Mouse (Mus musculus): ENCODE data around the gene Map3k14. TPM values are rescaled to one million over a fixed set of nuclear protein-coding genes. Genes with fewer than 3 reads are reported as not detected.

Map3k14 gene
- polyA plus RNA-seq, 1 experiment from 2014 or later = 4.7 TPM

GRCm38 (mm10) chr11:103285276-103285675 is 18.0 kb upstream of the Map3k14 start:
- Histone ChIP-seq H3K4me1 (ENCODE audit: control insufficient read depth, insufficient read depth, low read depth, low read length) (no peaks in the 10 kb centered on the region), H3K9me3 (ENCODE audit: control insufficient read depth, low read length) (no peaks in the 10 kb centered on the region), H3K27me3 (replicated peaks; ENCODE audit: control insufficient read depth, insufficient read depth, low read length) (no peaks in the 10 kb centered on the region), H3K4me2 (ENCODE audit: low read length) (no peak overlapping the region), H3K27ac (ENCODE audit: low read depth, low read length) (no peak overlapping the region), H3K4me3 (ENCODE audit: low read length) (no peak overlapping the region), H3K36me3 (ENCODE audit: control insufficient read depth, insufficient read depth, low read length) (no peaks in the 10 kb centered on the region), H3K9ac (ENCODE audit: low read depth, low read length) (no peak overlapping the region)
- ATAC-seq = no peak
- 81% methylated on average over 10 of the region's 10 CpGs for WGBS

GRCm38 (mm10) chr11:103281784-103282183 is 14.5 kb upstream of the Map3k14 start:
- ATAC-seq = no peak
- Histone ChIP-seq H3K27ac (ENCODE audit: low read depth, low read length) (no peak overlapping the region), H3K9ac (ENCODE audit: low read depth, low read length) (no peak overlapping the region), H3K36me3 (ENCODE audit: control insufficient read depth, insufficient read depth, low read length) (no peaks in the 10 kb centered on the region), H3K4me3 (ENCODE audit: low read length) (no peak overlapping the region), H3K9me3 (ENCODE audit: control insufficient read depth, low read length) (no peaks in the 10 kb centered on the region), H3K27me3 (replicated peaks; ENCODE audit: control insufficient read depth, insufficient read depth, low read length) (no peaks in the 10 kb centered on the region), H3K4me1 (ENCODE audit: control insufficient read depth, insufficient read depth, low read depth, low read length) (no peaks in the 10 kb centered on the region), H3K4me2 (ENCODE audit: low read length) (no peak overlapping the region)
- 75% methylated on average over 7 of the region's 7 CpGs for WGBS

GRCm38 (mm10) chr11:103276450-103276849 is 9.2 kb upstream of the Map3k14 start:
- WGBS = 79% methylated on average over 8 of the region's 8 CpGs
- no peak overlapping the region for H3K4me3 ChIP-seq (ENCODE audit: low read length)
- no peaks in the 10 kb centered on the region for H3K9me3 ChIP-seq (ENCODE audit: control insufficient read depth, low read length)
- no peaks in the 10 kb centered on the region for H3K4me1 ChIP-seq (ENCODE audit: control insufficient read depth, insufficient read depth, low read depth, low read length)
- H3K27me3 ChIP-seq (replicated peaks; ENCODE audit: control insufficient read depth, insufficient read depth, low read length) = no peaks in the 10 kb centered on the region
- no peaks in the 10 kb centered on the region for H3K36me3 ChIP-seq (ENCODE audit: control insufficient read depth, insufficient read depth, low read length)
- no peak overlapping the region for H3K4me2 ChIP-seq (ENCODE audit: low read length)
- no peak overlapping the region for H3K9ac ChIP-seq (ENCODE audit: low read depth, low read length)
- H3K27ac ChIP-seq (ENCODE audit: low read depth, low read length) = no peak overlapping the region
- ATAC-seq = no peak

- Histone ChIP-seq H3K4me3 (ENCODE audit: low read length) (no peak overlapping the region), H3K36me3 (ENCODE audit: control insufficient read depth, insufficient read depth, low read length) (no peaks in the 10 kb centered on the region), H3K27ac (ENCODE audit: low read depth, low read length) (no peak overlapping the region), H3K9ac (ENCODE audit: low read depth, low read length) (no peak overlapping the region), H3K27me3 (replicated peaks; ENCODE audit: control insufficient read depth, insufficient read depth, low read length) (no peaks in the 10 kb centered on the region), H3K4me2 (ENCODE audit: low read length) (no peak overlapping the region), H3K9me3 (ENCODE audit: control insufficient read depth, low read length) (no peaks in the 10 kb centered on the region), H3K4me1 (ENCODE audit: control insufficient read depth, insufficient read depth, low read depth, low read length) (peaks cover 6% of the 10 kb centered on the region)
- ATAC-seq = no peak
- WGBS = 84% methylated on average over 3 of the region's 3 CpGs
These were observed 5.6 kb upstream of the Map3k14 start for GRCm38 (mm10) chr11:103272888-103273287.

- Histone ChIP-seq H3K4me2 (ENCODE audit: low read length) (no peak overlapping the region), H3K4me1 (ENCODE audit: control insufficient read depth, insufficient read depth, low read depth, low read length) (peaks cover 8% of the 10 kb centered on the region), H3K36me3 (ENCODE audit: control insufficient read depth, insufficient read depth, low read length) (no peaks in the 10 kb centered on the region), H3K9me3 (ENCODE audit: control insufficient read depth, low read length) (no peaks in the 10 kb centered on the region), H3K27ac (ENCODE audit: low read depth, low read length) (no peak overlapping the region), H3K9ac (ENCODE audit: low read depth, low read length) (no peak overlapping the region), H3K4me3 (ENCODE audit: low read length) (no peak overlapping the region), H3K27me3 (replicated peaks; ENCODE audit: control insufficient read depth, insufficient read depth, low read length) (no peaks in the 10 kb centered on the region)
- no peak for ATAC-seq
- WGBS = 73% methylated on average over 6 of the region's 6 CpGs
These were observed 4.7 kb upstream of the Map3k14 start for GRCm38 (mm10) chr11:103271979-103272378.

DNA sequence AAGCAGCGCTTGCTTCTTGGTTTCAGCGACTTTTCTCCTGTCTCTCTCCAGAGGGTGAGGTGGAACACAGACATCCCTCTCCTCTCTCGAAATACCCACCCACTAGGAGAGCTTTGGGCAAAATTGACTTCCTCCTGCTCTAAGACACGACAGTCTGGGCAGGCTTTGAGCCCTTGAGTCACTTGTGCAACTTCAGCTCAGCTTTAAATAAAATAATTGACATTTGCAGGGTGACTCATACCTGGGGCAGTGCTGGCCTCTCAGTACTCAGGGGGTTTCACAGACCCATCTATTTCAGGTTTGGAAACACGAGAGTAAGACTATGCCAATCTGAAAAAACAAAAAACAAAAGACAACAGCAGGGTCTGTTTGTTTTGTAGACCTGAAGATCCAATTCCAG is 2.2 kb upstream of the Map3k14 start:
- H3K9me3 ChIP-seq (ENCODE audit: control insufficient read depth, low read length) = no peaks in the 10 kb centered on the region
- no peak overlapping the region for H3K27ac ChIP-seq (ENCODE audit: low read depth, low read length)
- no peak overlapping the region for H3K4me2 ChIP-seq (ENCODE audit: low read length)
- no peaks in the 10 kb centered on the region for H3K27me3 ChIP-seq (replicated peaks; ENCODE audit: control insufficient read depth, insufficient read depth, low read length)
- ATAC-seq = no peak
- 75% methylated on average over 5 of the region's 5 CpGs for WGBS
- no peak overlapping the region for H3K9ac ChIP-seq (ENCODE audit: low read depth, low read length)
- H3K4me1 ChIP-seq (ENCODE audit: control insufficient read depth, insufficient read depth, low read depth, low read length) = peaks cover 24% of the 10 kb centered on the region
- no peaks in the 10 kb centered on the region for H3K36me3 ChIP-seq (ENCODE audit: control insufficient read depth, insufficient read depth, low read length)
- H3K4me3 ChIP-seq (ENCODE audit: low read length) = no peak overlapping the region

DNA sequence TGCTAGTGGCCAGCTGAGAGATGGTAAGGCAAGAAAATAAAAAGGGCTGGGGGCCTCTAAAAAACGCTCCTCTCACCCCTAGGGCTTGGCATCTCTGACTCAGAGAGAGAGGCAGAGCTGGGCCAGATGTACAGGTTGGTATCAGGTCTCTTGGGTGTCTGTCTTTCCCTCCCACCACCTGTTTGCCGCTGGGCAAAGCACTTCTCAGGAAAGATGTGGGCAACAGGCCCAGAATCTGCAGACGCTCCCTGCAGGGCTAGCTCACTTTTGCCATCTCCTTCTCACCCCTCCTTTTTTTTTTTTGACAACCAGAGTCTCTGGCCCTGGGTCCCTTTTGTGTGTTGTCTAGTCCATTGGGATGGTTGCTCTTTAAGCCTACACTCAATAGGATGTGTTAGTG is 1.6 kb upstream of the Map3k14 start:
- WGBS = 82% methylated on average over 3 of the region's 3 CpGs
- Histone ChIP-seq H3K36me3 (ENCODE audit: control insufficient read depth, insufficient read depth, low read length) (no peaks in the 10 kb centered on the region), H3K27ac (ENCODE audit: low read depth, low read length) (no peak overlapping the region), H3K4me3 (ENCODE audit: low read length) (no peak overlapping the region), H3K27me3 (replicated peaks; ENCODE audit: control insufficient read depth, insufficient read depth, low read length) (no peaks in the 10 kb centered on the region), H3K4me2 (ENCODE audit: low read length) (no peak overlapping the region), H3K9me3 (ENCODE audit: control insufficient read depth, low read length) (no peaks in the 10 kb centered on the region), H3K9ac (ENCODE audit: low read depth, low read length) (no peak overlapping the region), H3K4me1 (ENCODE audit: control insufficient read depth, insufficient read depth, low read depth, low read length) (peaks cover 28% of the 10 kb centered on the region)
- no peak for ATAC-seq

DNA sequence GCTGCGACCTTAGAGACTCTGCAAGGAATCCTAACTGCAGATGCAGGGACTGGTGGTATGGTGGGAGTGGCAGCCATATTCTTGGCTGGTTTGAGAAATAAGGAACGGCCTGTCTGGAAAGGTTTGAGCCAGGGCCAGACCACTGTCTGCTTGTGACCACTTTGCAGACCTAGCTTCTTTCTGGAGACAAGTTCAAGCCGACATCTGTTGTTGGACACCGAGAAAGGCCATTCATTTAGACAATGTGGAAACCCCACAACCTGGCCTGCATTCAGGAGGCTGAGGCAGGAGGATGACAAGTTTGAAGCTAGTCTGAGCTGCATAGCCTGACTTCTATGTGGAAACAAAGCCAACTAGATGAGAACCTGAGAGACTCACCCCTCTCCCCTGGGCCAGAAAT is 1.1 kb upstream of the Map3k14 start:
- Histone ChIP-seq H3K9ac (ENCODE audit: low read depth, low read length) (no peak overlapping the region), H3K4me1 (ENCODE audit: control insufficient read depth, insufficient read depth, low read depth, low read length) (peaks cover 33% of the 10 kb centered on the region), H3K27me3 (replicated peaks; ENCODE audit: control insufficient read depth, insufficient read depth, low read length) (no peaks in the 10 kb centered on the region), H3K4me2 (ENCODE audit: low read length) (peak overlapping the region; percentile 74), H3K4me3 (ENCODE audit: low read length) (no peak overlapping the region), H3K36me3 (ENCODE audit: control insufficient read depth, insufficient read depth, low read length) (no peaks in the 10 kb centered on the region), H3K9me3 (ENCODE audit: control insufficient read depth, low read length) (no peaks in the 10 kb centered on the region), H3K27ac (ENCODE audit: low read depth, low read length) (peak overlapping the region; percentile 23)
- 72% methylated on average over 4 of the region's 4 CpGs for WGBS
- ATAC-seq = no peak

- peaks cover 42% of the 10 kb centered on the region for H3K4me1 ChIP-seq (ENCODE audit: control insufficient read depth, insufficient read depth, low read depth, low read length)
- no peaks in the 10 kb centered on the region for H3K27me3 ChIP-seq (replicated peaks; ENCODE audit: control insufficient read depth, insufficient read depth, low read length)
- H3K4me3 ChIP-seq (ENCODE audit: low read length) = peak overlapping the region; percentile 79
- peak overlapping the region; percentile 91 for H3K4me2 ChIP-seq (ENCODE audit: low read length)
- H3K9me3 ChIP-seq (ENCODE audit: control insufficient read depth, low read length) = no peaks in the 10 kb centered on the region
- peak overlapping the region; percentile 91 for H3K27ac ChIP-seq (ENCODE audit: low read depth, low read length)
- ATAC-seq = 0 out of 2 replicates have a peak, but pooled peaks have one; percentile 0
- 0% methylated on average over 32 of the region's 42 CpGs for WGBS
- H3K9ac ChIP-seq (ENCODE audit: low read depth, low read length) = peak overlapping the region; percentile 84
- no peaks in the 10 kb centered on the region for H3K36me3 ChIP-seq (ENCODE audit: control insufficient read depth, insufficient read depth, low read length)
These were observed 435 bp downstream of the Map3k14 start for GRCm38 (mm10) chr11:103266729-103267345.

Data from hindbrain, embryonic 16.5 days (tissue).